Mouse (Mus musculus) small intestine, adult 2 months (tissue): ENCODE measurements around the gene Fam45a.

ENCODE experiments used
- CTCF ChIP-seq: fragments of 200-500 bp; IDR thresholded peaks from 2 replicates; pipeline ENCODE4 v1.5.1; 2012; ENCODE audit warnings: low read depth, mild to moderate bottlenecking, control low read depth, inconsistent platforms, low read length, moderate library complexity, mixed read lengths; ENCODE audit not compliant: insufficient replicate concordance, insufficient read length; ENCODE audit errors: extremely low read depth
- POLR2A ChIP-seq: fragments of 200-500 bp; IDR thresholded peaks from 2 replicates; pipeline ENCODE4 v1.6.1; 2012; ENCODE audit warnings: low read depth, mild to moderate bottlenecking, control low read depth, inconsistent platforms, low read length, moderate library complexity

GRCm38 (mm10) chr19:60790551-60791161 lies 20.7 kb upstream of the Fam45a start, which contains the start of gene Eif3a:
- TF ChIP-seq POLR2A (peak; percentile 99), CTCF (no peak)
